Comparison of ENCODE assay signal across 16 mouse cellular contexts in genomic region chr1:151626631-151627030, GRCm38 (mm10). TPM values are rescaled to one million over a fixed set of nuclear protein-coding genes. Genes with fewer than 3 reads are reported as not detected.
DNase-seq lines count a peak whose midpoint lies in the region; ATAC-seq and TF ChIP-seq lines count a peak whose summit lies in the region.
"Had no signal": no experiment of that assay in that cellular context is flagged by ENCODE, and none has a peak within 500 bp of the region (broad histone marks: within the 10 kb centered on the region; RNA-seq: fewer than 3 reads in every experiment).

No protein-coding gene starts in this region.

- H3K4me3 ChIP-seq in hindbrain, postnatal 0 days (ENCODE audit: low read length), result no peak overlapping the region
- H3K4me3 ChIP-seq in hindbrain, embryonic 10.5 days, result no peak overlapping the region
- no peak overlapping the region for H3K4me3 ChIP-seq in neural tube, embryonic 14.5 days (ENCODE audit: low read depth, low read length)
- H3K4me3 ChIP-seq in forebrain, embryonic 12.5 days (replicated peaks), result no peak overlapping the region
- H3K4me3 ChIP-seq in midbrain, embryonic 16.5 days (ENCODE audit: low read depth, low read length), result no peak overlapping the region
- H3K4me3 ChIP-seq: embryonic facial prominence, embryonic 12.5 days; intestine, embryonic 15.5 days had no signal

- no peak for TF ChIP-seq CTCF in hindbrain, postnatal 0 days (IDR thresholded peaks at IDR 0.05; ENCODE audit: low read depth)

- no peak overlapping the region for H3K9ac ChIP-seq in hindbrain, postnatal 0 days (replicated peaks; ENCODE audit: low read length)
- H3K9ac ChIP-seq in neural tube, embryonic 14.5 days (replicated peaks; ENCODE audit: low read depth, low read length), result no peak overlapping the region
- no peak overlapping the region for H3K9ac ChIP-seq in forebrain, embryonic 12.5 days
- H3K9ac ChIP-seq in midbrain, embryonic 16.5 days (ENCODE audit: low read depth, low read length), result no peak overlapping the region
- H3K9ac ChIP-seq: embryonic facial prominence, embryonic 12.5 days; intestine, embryonic 15.5 days had no signal

- ATAC-seq in hindbrain, postnatal 0 days, result peak; percentile 43; the same call in 1 of the 2 replicates
- ATAC-seq in neural tube, embryonic 14.5 days (ENCODE audit: low read depth), result peak; percentile 47; the same call in 1 of the 2 replicates
- ATAC-seq in forebrain, embryonic 12.5 days (ENCODE audit: low FRiP score), result peak; percentile 78; the same call in 1 of the 2 replicates
- 0 out of 2 replicates have a peak, but pooled peaks have one; percentile 22 for ATAC-seq in midbrain, embryonic 16.5 days
- ATAC-seq: intestine, embryonic 15.5 days; lung, postnatal 0 days had no signal

- H3K9me3 ChIP-seq in hindbrain, postnatal 0 days (ENCODE audit: low read length), result no peaks in the 10 kb centered on the region
- no peaks in the 10 kb centered on the region for H3K9me3 ChIP-seq in hindbrain, embryonic 10.5 days
- H3K9me3 ChIP-seq in neural tube, embryonic 14.5 days (ENCODE audit: control insufficient read depth, low read length), result no peaks in the 10 kb centered on the region
- no peaks in the 10 kb centered on the region for H3K9me3 ChIP-seq in forebrain, embryonic 12.5 days
- H3K9me3 ChIP-seq in midbrain, embryonic 16.5 days (replicated peaks; ENCODE audit: control insufficient read depth, low read length, poor library complexity, severe bottlenecking), result no peaks in the 10 kb centered on the region
- H3K9me3 ChIP-seq: embryonic facial prominence, embryonic 12.5 days; intestine, embryonic 15.5 days had no signal

- H3K36me3 ChIP-seq in hindbrain, postnatal 0 days (ENCODE audit: insufficient read depth, low read length), result no peaks in the 10 kb centered on the region
- no peaks in the 10 kb centered on the region for H3K36me3 ChIP-seq in hindbrain, embryonic 10.5 days
- no peaks in the 10 kb centered on the region for H3K36me3 ChIP-seq in neural tube, embryonic 14.5 days (ENCODE audit: control insufficient read depth, insufficient read depth, low read length)
- no peaks in the 10 kb centered on the region for H3K36me3 ChIP-seq in forebrain, embryonic 12.5 days (replicated peaks)
- H3K36me3 ChIP-seq in midbrain, embryonic 16.5 days (ENCODE audit: control insufficient read depth, insufficient read depth, low read length), result no peaks in the 10 kb centered on the region
- H3K36me3 ChIP-seq: embryonic facial prominence, embryonic 12.5 days; intestine, embryonic 15.5 days had no signal

- no peak overlapping the region for H3K27ac ChIP-seq in hindbrain, postnatal 0 days
- no peak overlapping the region for H3K27ac ChIP-seq in hindbrain, embryonic 10.5 days
- H3K27ac ChIP-seq in neural tube, embryonic 14.5 days (ENCODE audit: low read depth, low read length), result no peak overlapping the region
- H3K27ac ChIP-seq in forebrain, embryonic 12.5 days, result no peak overlapping the region
- H3K27ac ChIP-seq in midbrain, embryonic 16.5 days (ENCODE audit: low read length), result no peak overlapping the region
- H3K27ac ChIP-seq: embryonic facial prominence, embryonic 12.5 days; intestine, embryonic 15.5 days had no signal

- no peak overlapping the region for H3K4me2 ChIP-seq in hindbrain, postnatal 0 days (ENCODE audit: low read depth, low read length)
- no peak overlapping the region for H3K4me2 ChIP-seq in neural tube, embryonic 14.5 days (ENCODE audit: low read depth, low read length)
- H3K4me2 ChIP-seq in forebrain, embryonic 12.5 days, result no peak overlapping the region
- H3K4me2 ChIP-seq in midbrain, embryonic 16.5 days (ENCODE audit: low read length), result no peak overlapping the region
- H3K4me2 ChIP-seq: embryonic facial prominence, embryonic 12.5 days; intestine, embryonic 15.5 days had no signal

- no peaks in the 10 kb centered on the region for H3K4me1 ChIP-seq in hindbrain, postnatal 0 days (ENCODE audit: insufficient read depth, low read length)
- H3K4me1 ChIP-seq in hindbrain, embryonic 10.5 days (replicated peaks), result no peaks in the 10 kb centered on the region
- peaks cover 4% of the 10 kb centered on the region; the same call in 1 of the 2 replicates for H3K4me1 ChIP-seq in neural tube, embryonic 14.5 days (ENCODE audit: control insufficient read depth, insufficient read depth, low read length)
- 0 out of 2 replicates have a peak, but pooled peaks cover 5% of the 10 kb centered on the region for H3K4me1 ChIP-seq in forebrain, embryonic 12.5 days
- peaks cover 12% of the 10 kb centered on the region for H3K4me1 ChIP-seq in midbrain, embryonic 16.5 days (ENCODE audit: control insufficient read depth, insufficient read depth, low read length)
- H3K4me1 ChIP-seq: embryonic facial prominence, embryonic 12.5 days; intestine, embryonic 15.5 days had no signal

- DNase-seq in hindbrain, postnatal 0 days (ENCODE audit: low spot score), result peak; percentile 57
- no peak for DNase-seq in hindbrain, embryonic 10.5 days (ENCODE audit: low spot score)
- DNase-seq in neural tube, embryonic 10.5 days (ENCODE audit: extremely low spot score, low spot score), result no peak
- DNase-seq in cerebellum, postnatal 25 days, result no peak
- no peak for DNase-seq in adrenal gland, postnatal 10 days
- DNase-seq: B cell, adult 2 months; cerebellum, adult 9-10 months; left cerebral cortex, postnatal 4 days; liver; thymus, postnatal 36 days had no signal

- 34% methylated on average over 4 of the region's 4 CpGs for WGBS in hindbrain, postnatal 0 days
- WGBS in hindbrain, embryonic 10.5 days, result 88% methylated on average over 4 of the region's 4 CpGs
- 55% methylated on average over 4 of the region's 4 CpGs for WGBS in neural tube, embryonic 14.5 days
- WGBS in forebrain, embryonic 12.5 days, result 40% methylated on average over 4 of the region's 4 CpGs
- 53% methylated on average over 4 of the region's 4 CpGs for WGBS in midbrain, embryonic 16.5 days

- no peaks in the 10 kb centered on the region for H3K27me3 ChIP-seq in hindbrain, postnatal 0 days (ENCODE audit: insufficient read depth, low read length)
- no peaks in the 10 kb centered on the region for H3K27me3 ChIP-seq in hindbrain, embryonic 10.5 days (ENCODE audit: insufficient read depth, poor library complexity, severe bottlenecking)
- H3K27me3 ChIP-seq in neural tube, embryonic 14.5 days (ENCODE audit: control insufficient read depth, insufficient read depth, low read length), result no peaks in the 10 kb centered on the region
- no peaks in the 10 kb centered on the region for H3K27me3 ChIP-seq in forebrain, embryonic 12.5 days
- H3K27me3 ChIP-seq in midbrain, embryonic 16.5 days (ENCODE audit: control insufficient read depth, insufficient read depth, low read depth, low read length), result no peaks in the 10 kb centered on the region; the same call in 1 of the 2 replicates
- H3K27me3 ChIP-seq: embryonic facial prominence, embryonic 12.5 days; intestine, embryonic 15.5 days had no signal

RNA-seq across cellular contexts. Expression of gene Fam129a, which starts 55.6 kb away (rescaled TPM):
- total RNA-seq in hindbrain, postnatal 0 days (2014; rRNA removed), result 1.6 and 2.6 TPM in 2 replicates
- polyA plus RNA-seq in hindbrain, postnatal 0 days (2015; fragmentation: Nextera tagmentation; extraction: Ambion mirVana), result 1.7 and 2.0 TPM in 2 replicates
- polyA plus RNA-seq in hindbrain, embryonic 10.5 days (2016; fragmentation: Nextera tagmentation; extraction: Ambion mirVana), result 0.68 and 0.93 TPM in 2 replicates
- 2.4 and 3.3 TPM in 2 replicates for polyA plus RNA-seq in neural tube, embryonic 14.5 days (2014; fragmentation: Nextera tagmentation; extraction: Ambion mirVana)
- 1.4 and 1.7 TPM in 2 replicates for polyA plus RNA-seq in forebrain, embryonic 12.5 days (2016; fragmentation: Nextera tagmentation; extraction: Ambion mirVana)
- polyA plus RNA-seq in midbrain, embryonic 16.5 days (2015; fragmentation: Nextera tagmentation; extraction: Ambion mirVana), result 0.70 and 1.0 TPM in 2 replicates
- 10 to 100 TPM; 47.8 to 80.8 TPM for total RNA-seq in adrenal gland, postnatal 10 days (2021)

Comparison
In these comparisons a context has a peak if more than half of its experiments do, and no peak if none do; other contexts are left out.
1. ATAC-seq: peak in every context shown above with its lines; median percentile 78 in forebrain, embryonic 12.5 days; 47 in neural tube, embryonic 14.5 days; 43 in hindbrain, postnatal 0 days; 22 in midbrain, embryonic 16.5 days.